Mouse (Mus musculus): ENCODE measurements at regions not wholly inside any gene's neighbourhood (a gene's known extent, or its start where the extent isn't known, plus 50 kb on each side); places are given as distances from the start of the nearest gene placed in this dataset.

DNA sequence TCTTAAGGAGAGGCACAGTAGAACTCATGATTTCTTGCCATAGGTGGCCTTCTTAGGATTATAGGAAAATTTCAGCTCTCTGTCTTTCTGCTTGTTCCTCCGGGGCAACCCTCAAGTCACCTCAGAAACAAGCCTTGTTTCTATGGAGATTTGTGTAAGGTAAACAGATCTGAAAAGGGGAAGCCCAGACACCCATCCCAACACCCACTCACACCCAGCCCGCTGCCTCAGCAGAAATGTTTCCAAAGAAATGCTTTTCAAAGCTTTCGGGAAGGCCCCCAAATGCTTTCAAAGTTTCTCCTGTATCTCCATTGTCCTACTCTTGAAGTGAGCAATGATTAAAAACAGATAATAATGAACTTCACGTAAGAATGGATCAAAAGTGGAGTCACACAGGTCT, 64.9 kb upstream of the Rbpj start:
- H3K4me1 ChIP-seq (ENCODE audit: insufficient read depth, low read length), result no peaks in the 10 kb centered on the region
- 84% methylated on average over 4 of the region's 4 CpGs for WGBS

DNA sequence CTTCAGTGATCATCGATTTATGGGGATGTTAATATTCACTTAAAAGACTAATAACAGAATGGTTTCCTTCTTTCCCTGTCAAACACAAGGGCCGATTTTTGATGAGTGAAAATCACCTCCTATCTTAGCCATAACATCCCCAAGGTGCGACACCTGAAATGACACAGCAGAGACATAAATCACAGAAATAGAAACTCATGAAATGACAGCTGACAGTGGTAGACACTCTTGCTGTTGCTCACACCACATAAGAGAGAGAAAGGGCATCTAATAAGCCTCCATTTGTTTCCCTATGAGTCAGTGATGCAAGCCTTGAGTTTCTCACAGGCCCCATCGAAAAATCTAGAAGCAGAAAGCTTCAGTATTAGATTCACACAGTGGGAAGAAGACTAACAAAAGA, 63.9 kb upstream of the Rbpj start:
- Histone ChIP-seq H3K9me3 (ENCODE audit: low read length) (no peaks in the 10 kb centered on the region), H3K4me2 (replicated peaks; ENCODE audit: low read depth, low read length) (no peak overlapping the region), H3K4me3 (ENCODE audit: low read length) (no peak overlapping the region), H3K4me1 (ENCODE audit: insufficient read depth, low read length) (no peaks in the 10 kb centered on the region), H3K27ac (ENCODE audit: low read length) (no peak overlapping the region), H3K27me3 (ENCODE audit: insufficient read depth, low read length) (no peaks in the 10 kb centered on the region), H3K36me3 (ENCODE audit: insufficient read depth, low read length) (no peaks in the 10 kb centered on the region), H3K9ac (replicated peaks; ENCODE audit: low read length) (no peak overlapping the region)
- WGBS, result 85% methylated on average over 4 of the region's 4 CpGs
- ATAC-seq (ENCODE audit: low FRiP score, low TSS enrichment), result no peak

More for the DNA sequence above, 64.9 kb upstream of the Rbpj start:
- no peaks in the 10 kb centered on the region for H3K27me3 ChIP-seq (ENCODE audit: insufficient read depth, low read length)
- no peak overlapping the region for H3K9ac ChIP-seq (replicated peaks; ENCODE audit: low read length)
- no peaks in the 10 kb centered on the region for H3K36me3 ChIP-seq (ENCODE audit: insufficient read depth, low read length)
- H3K4me2 ChIP-seq (replicated peaks; ENCODE audit: low read depth, low read length), result no peak overlapping the region
- no peak overlapping the region for H3K4me3 ChIP-seq (ENCODE audit: low read length)
- no peak for ATAC-seq (ENCODE audit: low FRiP score, low TSS enrichment)
- no peaks in the 10 kb centered on the region for H3K9me3 ChIP-seq (ENCODE audit: low read length)
- H3K27ac ChIP-seq (ENCODE audit: low read length), result no peak overlapping the region

DNA sequence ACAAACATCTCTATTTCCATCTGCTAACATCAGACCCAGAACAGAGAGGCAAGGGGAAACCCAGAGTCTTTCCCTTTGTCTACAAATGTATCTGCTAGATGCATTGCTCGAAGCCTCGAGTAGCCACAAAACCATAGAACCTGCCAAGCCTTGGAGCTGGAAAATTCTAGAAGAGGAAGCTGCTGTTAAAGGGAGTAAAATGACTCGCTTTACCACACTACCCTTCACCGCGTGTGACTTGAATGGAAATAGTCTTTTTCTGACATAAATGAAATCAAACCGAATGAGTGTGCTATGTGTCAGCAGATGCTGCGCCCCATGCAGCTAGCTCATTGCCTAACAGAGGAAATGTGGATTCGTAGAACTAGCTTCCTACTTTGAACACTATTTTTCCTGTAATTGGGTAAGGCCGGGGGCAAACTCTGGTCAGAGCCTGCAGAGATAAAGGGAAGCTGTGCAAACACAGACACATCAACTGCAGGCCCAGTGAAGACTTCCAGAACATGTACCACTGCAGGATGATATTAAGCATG, 63.3 kb upstream of the Rbpj start:
- 82% methylated on average over 9 of the region's 9 CpGs for WGBS
- Histone ChIP-seq H3K4me3 (ENCODE audit: low read length) (no peak overlapping the region), H3K4me2 (replicated peaks; ENCODE audit: low read depth, low read length) (no peak overlapping the region), H3K9me3 (ENCODE audit: low read length) (no peaks in the 10 kb centered on the region), H3K4me1 (ENCODE audit: insufficient read depth, low read length) (no peaks in the 10 kb centered on the region), H3K9ac (replicated peaks; ENCODE audit: low read length) (no peak overlapping the region), H3K27me3 (ENCODE audit: insufficient read depth, low read length) (no peaks in the 10 kb centered on the region), H3K27ac (ENCODE audit: low read length) (no peak overlapping the region), H3K36me3 (ENCODE audit: insufficient read depth, low read length) (no peaks in the 10 kb centered on the region)
- no peak for ATAC-seq (ENCODE audit: low FRiP score, low TSS enrichment)

DNA sequence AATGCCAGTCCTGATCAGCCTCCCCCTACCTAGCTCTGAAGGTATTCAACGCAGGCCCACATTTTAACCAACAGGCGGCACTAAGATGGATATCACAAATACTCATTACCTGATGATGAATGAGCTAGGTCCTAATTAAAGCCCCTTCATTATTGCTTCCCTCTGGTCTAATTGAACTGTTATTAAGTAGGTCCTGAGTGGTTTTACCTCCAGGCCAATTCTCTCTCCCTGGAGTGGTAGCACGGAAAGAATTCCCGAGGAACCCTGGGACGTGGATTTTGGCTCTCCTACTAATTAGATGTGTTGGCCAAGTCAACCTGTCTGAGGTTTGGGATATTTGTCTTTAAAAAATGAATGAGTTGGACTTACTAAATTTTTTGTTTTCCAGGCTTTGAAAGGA, 60.0 kb upstream of the Rbpj start:
- no peaks in the 10 kb centered on the region for H3K4me1 ChIP-seq (ENCODE audit: insufficient read depth, low read length)
- no peak overlapping the region for H3K9ac ChIP-seq (replicated peaks; ENCODE audit: low read length)
- H3K9me3 ChIP-seq (ENCODE audit: low read length), result no peaks in the 10 kb centered on the region
- H3K27ac ChIP-seq (ENCODE audit: low read length), result no peak overlapping the region
- H3K4me2 ChIP-seq (replicated peaks; ENCODE audit: low read depth, low read length), result no peak overlapping the region
- H3K36me3 ChIP-seq (ENCODE audit: insufficient read depth, low read length), result no peaks in the 10 kb centered on the region
- H3K4me3 ChIP-seq (ENCODE audit: low read length), result no peak overlapping the region
- no peaks in the 10 kb centered on the region for H3K27me3 ChIP-seq (ENCODE audit: insufficient read depth, low read length)
- no peak for ATAC-seq (ENCODE audit: low FRiP score, low TSS enrichment)
- 74% methylated on average over 5 of the region's 5 CpGs for WGBS

- Histone ChIP-seq H3K27me3 (ENCODE audit: insufficient read depth, low read length) (no peaks in the 10 kb centered on the region), H3K9ac (replicated peaks; ENCODE audit: low read length) (no peak overlapping the region), H3K27ac (ENCODE audit: low read length) (no peak overlapping the region), H3K4me1 (ENCODE audit: insufficient read depth, low read length) (no peaks in the 10 kb centered on the region), H3K4me3 (ENCODE audit: low read length) (no peak overlapping the region), H3K9me3 (ENCODE audit: low read length) (no peaks in the 10 kb centered on the region), H3K4me2 (replicated peaks; ENCODE audit: low read depth, low read length) (no peak overlapping the region), H3K36me3 (ENCODE audit: insufficient read depth, low read length) (no peaks in the 10 kb centered on the region)
- 44% methylated on average over 2 of the region's 2 CpGs for WGBS
- no peak for ATAC-seq (ENCODE audit: low FRiP score, low TSS enrichment)
Observed at GRCm38 (mm10) chr5:53407646-53408045, 58.3 kb upstream of the Rbpj start.

- no peaks in the 10 kb centered on the region for H3K9me3 ChIP-seq (ENCODE audit: low read length)
- H3K4me1 ChIP-seq (ENCODE audit: insufficient read depth, low read length), result no peaks in the 10 kb centered on the region
- H3K27ac ChIP-seq (ENCODE audit: low read length), result no peak overlapping the region
- H3K4me2 ChIP-seq (replicated peaks; ENCODE audit: low read depth, low read length), result no peak overlapping the region
- no peaks in the 10 kb centered on the region for H3K27me3 ChIP-seq (ENCODE audit: insufficient read depth, low read length)
- 84% methylated on average over 2 of the region's 2 CpGs for WGBS
- no peak overlapping the region for H3K9ac ChIP-seq (replicated peaks; ENCODE audit: low read length)
- no peak overlapping the region for H3K4me3 ChIP-seq (ENCODE audit: low read length)
- ATAC-seq (ENCODE audit: low FRiP score, low TSS enrichment), result no peak
- no peaks in the 10 kb centered on the region for H3K36me3 ChIP-seq (ENCODE audit: insufficient read depth, low read length)
Observed at GRCm38 (mm10) chr5:53408235-53408634, 57.7 kb upstream of the Rbpj start.

DNA sequence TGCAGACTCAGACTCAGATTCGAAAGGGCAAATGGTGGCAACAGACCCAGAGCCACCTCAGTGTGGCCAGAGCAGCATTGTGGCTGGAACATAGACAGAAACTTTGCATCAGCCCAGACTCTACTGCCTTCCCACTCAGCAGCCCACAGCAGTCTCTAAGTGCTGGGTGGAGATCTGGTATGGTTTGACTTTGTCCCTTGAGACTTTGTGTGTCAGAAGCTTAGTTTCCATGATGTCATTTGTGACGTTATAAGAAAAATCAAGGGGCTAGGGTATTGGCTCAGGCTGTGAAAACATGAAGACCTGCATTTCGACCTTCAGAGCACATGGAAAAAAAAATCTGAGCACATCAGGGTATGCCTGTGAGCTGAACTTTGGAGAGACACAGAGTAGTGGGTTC, 56.2 kb upstream of the Rbpj start:
- no peaks in the 10 kb centered on the region for H3K4me1 ChIP-seq (ENCODE audit: insufficient read depth, low read length)
- no peak overlapping the region for H3K9ac ChIP-seq (replicated peaks; ENCODE audit: low read length)
- H3K4me2 ChIP-seq (replicated peaks; ENCODE audit: low read depth, low read length), result no peak overlapping the region
- H3K36me3 ChIP-seq (ENCODE audit: insufficient read depth, low read length), result no peaks in the 10 kb centered on the region
- 74% methylated on average over 3 of the region's 3 CpGs for WGBS
- ATAC-seq (ENCODE audit: low FRiP score, low TSS enrichment), result no peak
- H3K27ac ChIP-seq (ENCODE audit: low read length), result no peak overlapping the region
- H3K4me3 ChIP-seq (ENCODE audit: low read length), result no peak overlapping the region
- H3K27me3 ChIP-seq (ENCODE audit: insufficient read depth, low read length), result no peaks in the 10 kb centered on the region
- H3K9me3 ChIP-seq (ENCODE audit: low read length), result no peaks in the 10 kb centered on the region

DNA sequence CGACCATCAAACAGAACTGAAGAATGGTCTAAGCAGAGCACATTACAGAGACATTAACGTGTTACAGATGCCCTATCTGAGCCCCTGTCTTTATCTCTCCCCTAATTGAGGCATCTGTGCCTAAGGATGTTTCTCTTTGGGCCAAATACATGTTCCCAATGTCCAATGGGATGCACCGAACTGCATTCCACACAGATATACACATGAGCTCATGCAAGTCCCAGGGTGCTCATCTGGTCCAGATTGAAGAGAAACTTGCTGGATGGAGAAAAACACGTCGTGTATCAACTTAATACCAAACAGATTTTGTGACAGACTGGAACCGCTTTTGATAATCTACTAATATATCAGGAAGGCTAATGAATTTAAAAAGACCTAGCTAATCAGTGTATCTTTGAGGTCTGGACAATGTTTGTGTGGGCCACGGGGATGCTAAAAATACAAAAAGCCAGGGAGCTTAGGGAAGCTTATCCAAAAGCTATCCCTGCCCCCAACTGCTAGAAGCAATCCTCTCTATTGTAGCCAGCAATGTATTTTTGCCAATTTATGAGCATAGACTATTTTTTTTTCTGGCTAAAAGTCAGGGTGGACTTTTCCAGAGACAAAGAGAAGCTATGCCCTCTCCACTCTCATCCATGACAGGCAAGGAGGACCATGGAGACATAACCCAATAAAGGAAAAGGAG, 53.4 kb upstream of the Rbpj start:
- Histone ChIP-seq H3K4me2 (replicated peaks; ENCODE audit: low read depth, low read length) (no peak overlapping the region), H3K9ac (replicated peaks; ENCODE audit: low read length) (no peak overlapping the region), H3K36me3 (ENCODE audit: insufficient read depth, low read length) (no peaks in the 10 kb centered on the region), H3K4me3 (ENCODE audit: low read length) (no peak overlapping the region), H3K4me1 (ENCODE audit: insufficient read depth, low read length) (no peaks in the 10 kb centered on the region), H3K27ac (ENCODE audit: low read length) (no peak overlapping the region), H3K9me3 (ENCODE audit: low read length) (no peaks in the 10 kb centered on the region), H3K27me3 (ENCODE audit: insufficient read depth, low read length) (no peaks in the 10 kb centered on the region)
- no peak for ATAC-seq (ENCODE audit: low FRiP score, low TSS enrichment)
- whole genome bisulfite sequencing, result 77% methylated on average over 7 of the region's 7 CpGs

GRCm38 (mm10) chr5:53413677-53414076, 52.3 kb upstream of the Rbpj start:
- Histone ChIP-seq H3K4me3 (ENCODE audit: low read length) (no peak overlapping the region), H3K4me1 (ENCODE audit: insufficient read depth, low read length) (no peaks in the 10 kb centered on the region), H3K27ac (ENCODE audit: low read length) (no peak overlapping the region), H3K9ac (replicated peaks; ENCODE audit: low read length) (no peak overlapping the region), H3K9me3 (ENCODE audit: low read length) (no peaks in the 10 kb centered on the region), H3K36me3 (ENCODE audit: insufficient read depth, low read length) (no peaks in the 10 kb centered on the region), H3K27me3 (ENCODE audit: insufficient read depth, low read length) (no peaks in the 10 kb centered on the region), H3K4me2 (replicated peaks; ENCODE audit: low read depth, low read length) (no peak overlapping the region)
- 80% methylated on average over 3 of the region's 3 CpGs for WGBS
- ATAC-seq (ENCODE audit: low FRiP score, low TSS enrichment), result no peak

GRCm38 (mm10) chr5:53415472-53415871, 50.5 kb upstream of the Rbpj start:
- H3K27ac ChIP-seq (ENCODE audit: low read length), result no peak overlapping the region
- H3K4me1 ChIP-seq (ENCODE audit: insufficient read depth, low read length), result no peaks in the 10 kb centered on the region
- ATAC-seq (ENCODE audit: low FRiP score, low TSS enrichment), result no peak
- no peaks in the 10 kb centered on the region for H3K36me3 ChIP-seq (ENCODE audit: insufficient read depth, low read length)
- H3K4me2 ChIP-seq (replicated peaks; ENCODE audit: low read depth, low read length), result no peak overlapping the region
- H3K4me3 ChIP-seq (ENCODE audit: low read length), result no peak overlapping the region
- H3K27me3 ChIP-seq (ENCODE audit: insufficient read depth, low read length), result no peaks in the 10 kb centered on the region
- WGBS, result 93% methylated on average over 2 of the region's 2 CpGs
- H3K9ac ChIP-seq (replicated peaks; ENCODE audit: low read length), result no peak overlapping the region
- no peaks in the 10 kb centered on the region for H3K9me3 ChIP-seq (ENCODE audit: low read length)

Measured in kidney, embryonic 16.5 days (tissue).